ENCODE assay signal across 10 mouse cellular contexts in the genomic region with DNA sequence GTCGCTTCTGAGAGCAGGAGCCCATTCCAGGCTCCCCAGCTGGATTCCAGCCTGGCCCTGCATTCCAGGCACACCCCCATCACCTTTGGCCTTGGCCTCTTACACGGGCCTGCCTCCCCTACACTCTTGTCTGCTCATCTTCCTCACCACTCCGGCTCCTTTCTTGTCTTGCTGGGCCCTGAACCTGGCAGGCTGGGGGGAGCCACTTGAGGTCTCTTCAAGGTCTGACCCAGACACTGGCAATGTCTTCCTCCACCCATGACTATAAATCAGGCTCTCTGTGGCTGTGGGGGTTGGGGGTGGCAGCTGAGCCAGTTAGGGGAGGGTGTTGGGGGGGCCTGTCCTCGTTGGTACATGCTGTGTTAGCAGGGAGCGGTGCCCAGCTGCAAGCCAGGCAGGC. TPM values are rescaled to one million over a fixed set of nuclear protein-coding genes. Genes with fewer than 3 reads are reported as not detected.
DNase-seq lines count a peak whose midpoint lies in the region; ATAC-seq lines count a peak whose summit lies in the region.
"Had no signal": no experiment of that assay in that cellular context is flagged by ENCODE, and none has a peak within 500 bp of the region (broad histone marks: within the 10 kb centered on the region; RNA-seq: fewer than 3 reads in every experiment).

No protein-coding gene starts in this region.

- H3K9ac ChIP-seq in hindbrain, embryonic 13.5 days = peak overlapping the region; percentile 53
- H3K9ac ChIP-seq in hindbrain, embryonic 14.5 days = no peak overlapping the region
- peak overlapping the region; percentile 8; the same call in 1 of the 2 replicates for H3K9ac ChIP-seq in limb, embryonic 11.5 days (ENCODE audit: low read length)
- H3K9ac ChIP-seq: forebrain, postnatal 0 days had no signal

- H3K4me1 ChIP-seq in hindbrain, embryonic 13.5 days (replicated peaks) = peaks cover 23% of the 10 kb centered on the region
- H3K4me1 ChIP-seq in hindbrain, embryonic 14.5 days (replicated peaks; ENCODE audit: control insufficient read depth, insufficient read depth, low read length) = 0 out of 2 replicates have a peak, but pooled peaks cover 10% of the 10 kb centered on the region
- peaks cover 6% of the 10 kb centered on the region; the same call in 1 of the 2 replicates for H3K4me1 ChIP-seq in limb, embryonic 11.5 days (ENCODE audit: control insufficient read depth, insufficient read depth, low read length)

- peak overlapping the region; percentile 35; the same call in 1 of the 2 replicates for H3K27ac ChIP-seq in hindbrain, embryonic 13.5 days
- H3K27ac ChIP-seq in hindbrain, embryonic 14.5 days = no peak overlapping the region
- H3K27ac ChIP-seq in limb, embryonic 11.5 days (replicated peaks; ENCODE audit: low read depth, low read length) = no peak overlapping the region

- no peak for DNase-seq in hindbrain, embryonic 14.5 days (ENCODE audit: low spot score)
- DNase-seq in ES-CJ7 (ENCODE audit: low read depth, low spot score) = peak; percentile 60
- DNase-seq in ZHBTc4 (ENCODE audit: low read depth, low spot score) = peak; percentile 59
- no peak for DNase-seq in limb, embryonic 11.5 days (ENCODE audit: low spot score)
- no peak for DNase-seq in B cell, adult 2 months
- DNase-seq in urinary bladder, postnatal 10 days (ENCODE audit: low spot score) = no peak
- DNase-seq: cerebellum, adult 8-10 months; forebrain, postnatal 0 days had no signal

- H3K36me3 ChIP-seq in hindbrain, embryonic 13.5 days = peaks cover 8% of the 10 kb centered on the region
- 0 out of 2 replicates have a peak, but pooled peaks cover 3% of the 10 kb centered on the region for H3K36me3 ChIP-seq in hindbrain, embryonic 14.5 days (replicated peaks; ENCODE audit: control insufficient read depth, insufficient read depth)
- H3K36me3 ChIP-seq in limb, embryonic 11.5 days (ENCODE audit: control insufficient read depth, insufficient read depth, low read length) = no peaks in the 10 kb centered on the region

- H3K4me3 ChIP-seq in hindbrain, embryonic 13.5 days = no peak overlapping the region
- no peak overlapping the region for H3K4me3 ChIP-seq in hindbrain, embryonic 14.5 days (replicated peaks; ENCODE audit: low read length)
- no peak overlapping the region for H3K4me3 ChIP-seq in limb, embryonic 11.5 days (ENCODE audit: low read depth, low read length)

- 52% methylated on average over 5 of the region's 5 CpGs for WGBS in hindbrain, embryonic 13.5 days
- 48% methylated on average over 5 of the region's 5 CpGs for WGBS in hindbrain, embryonic 14.5 days
- WGBS in limb, embryonic 11.5 days = 39% methylated on average over 5 of the region's 5 CpGs

- H3K4me2 ChIP-seq in hindbrain, embryonic 13.5 days = no peak overlapping the region
- H3K4me2 ChIP-seq in hindbrain, embryonic 14.5 days (replicated peaks) = no peak overlapping the region
- no peak overlapping the region for H3K4me2 ChIP-seq in limb, embryonic 11.5 days (ENCODE audit: low read depth, severe bottlenecking)
- H3K4me2 ChIP-seq: liver, embryonic 11.5 days had no signal

- no peaks in the 10 kb centered on the region for H3K9me3 ChIP-seq in hindbrain, embryonic 13.5 days
- no peaks in the 10 kb centered on the region for H3K9me3 ChIP-seq in hindbrain, embryonic 14.5 days (ENCODE audit: control insufficient read depth, low read length)
- no peaks in the 10 kb centered on the region for H3K9me3 ChIP-seq in limb, embryonic 11.5 days (ENCODE audit: control insufficient read depth, low read length)

- H3K27me3 ChIP-seq in hindbrain, embryonic 13.5 days = no peaks in the 10 kb centered on the region
- H3K27me3 ChIP-seq in hindbrain, embryonic 14.5 days (ENCODE audit: control insufficient read depth, insufficient read depth, low read length) = no peaks in the 10 kb centered on the region
- H3K27me3 ChIP-seq in limb, embryonic 11.5 days (ENCODE audit: control insufficient read depth, insufficient read depth, low read length) = no peaks in the 10 kb centered on the region

- ATAC-seq in hindbrain, embryonic 13.5 days (ENCODE audit: low FRiP score) = no peak
- no peak for ATAC-seq in hindbrain, embryonic 14.5 days (ENCODE audit: low FRiP score)
- no peak for ATAC-seq in limb, embryonic 11.5 days (ENCODE audit: insufficient number of reproducible peaks, low FRiP score, low TSS enrichment, low read depth)
- ATAC-seq: forebrain, postnatal 0 days had no signal

RNA-seq across cellular contexts. Expression of a gene that starts 5.5 kb away (rescaled TPM):
- 82.9 and 84.6 TPM in 2 replicates for polyA plus RNA-seq in hindbrain, embryonic 13.5 days (2015; fragmentation: Nextera tagmentation; extraction: Ambion mirVana)
- polyA plus RNA-seq in hindbrain, embryonic 14.5 days (2014; fragmentation: Nextera tagmentation; extraction: Ambion mirVana) = 65.4 and 66.3 TPM in 2 replicates
- 68.2 and 73.1 TPM in 2 replicates for polyA plus RNA-seq in limb, embryonic 11.5 days (2014; fragmentation: Nextera tagmentation; extraction: Ambion mirVana)

RNA-seq across cellular contexts. Expression of a gene that starts 14.4 kb away (rescaled TPM):
- polyA plus RNA-seq in hindbrain, embryonic 13.5 days (2015; fragmentation: Nextera tagmentation; extraction: Ambion mirVana) = 0.56 and 0.66 TPM in 2 replicates
- 0.23 and 0.37 TPM in 2 replicates for polyA plus RNA-seq in hindbrain, embryonic 14.5 days (2014; fragmentation: Nextera tagmentation; extraction: Ambion mirVana)
- polyA plus RNA-seq in limb, embryonic 11.5 days (2014; fragmentation: Nextera tagmentation; extraction: Ambion mirVana) = 4.2 and 5.6 TPM in 2 replicates

RNA-seq across cellular contexts. Expression of a gene that starts 24.5 kb away (rescaled TPM):
- polyA plus RNA-seq in hindbrain, embryonic 13.5 days (2015; fragmentation: Nextera tagmentation; extraction: Ambion mirVana) = 4.9 and 5.0 TPM in 2 replicates
- polyA plus RNA-seq in hindbrain, embryonic 14.5 days (2014; fragmentation: Nextera tagmentation; extraction: Ambion mirVana) = 5.0 and 5.1 TPM in 2 replicates
- 3.5 and 4.0 TPM in 2 replicates for polyA plus RNA-seq in limb, embryonic 11.5 days (2014; fragmentation: Nextera tagmentation; extraction: Ambion mirVana)

RNA-seq across cellular contexts. Expression of a gene that starts 54.6 kb away (rescaled TPM):
- 1.7 and 1.8 TPM in 2 replicates for polyA plus RNA-seq in hindbrain, embryonic 13.5 days (2015; fragmentation: Nextera tagmentation; extraction: Ambion mirVana)
- 1.6 and 2.5 TPM in 2 replicates for polyA plus RNA-seq in hindbrain, embryonic 14.5 days (2014; fragmentation: Nextera tagmentation; extraction: Ambion mirVana)
- polyA plus RNA-seq in limb, embryonic 11.5 days (2014; fragmentation: Nextera tagmentation; extraction: Ambion mirVana) = 6.7 and 7.7 TPM in 2 replicates

Comparison
In these comparisons a context has a peak if more than half of its experiments do, and no peak if none do; other contexts are left out.
1. DNase-seq: peak in ES-CJ7 (single experiment) and ZHBTc4 (single experiment); none in hindbrain, embryonic 14.5 days (single experiment), limb, embryonic 11.5 days (single experiment), B cell, adult 2 months (0 of 2) and urinary bladder, postnatal 10 days (single experiment).